Mouse (Mus musculus) liver, embryonic 14.5 days (tissue): ENCODE data around the gene Gm45140. TPM values are rescaled to one million over a fixed set of nuclear protein-coding genes. Genes with fewer than 3 reads are reported as not detected.
A peak's percentile ranks its signal among the peaks of the same experiment; 100 is the strongest.

Source experiments
- ATAC-seq: fragments of 200-750 bp; cut with Nextera tagmentation; 2 replicates; pipeline ENCODE4 v1.8.0; 2017; ENCODE audit warnings: moderate number of reproducible peaks, mild to moderate bottlenecking, moderate library complexity; ENCODE audit not compliant: insufficient read depth
- DNase-seq, 3 experiments: peaks; one replicate each; pipeline ENCODE4 v3.0.0-alpha.2; 2012 to 2013; ENCODE audit warnings: low read depth in 3 of 3, low spot score in 3 of 3
- H3K27ac ChIP-seq: fragments of 300-500 bp; sonication (generic); 2 replicates; pipeline ENCODE4 v1.5.1; 2014; ENCODE audit warnings: moderate library complexity, mild to moderate bottlenecking, control low read depth, inconsistent platforms
- H3K27me3 ChIP-seq: fragments of 300-500 bp; sonication (generic); 2 replicates; pipeline ENCODE4 v1.6.1; 2014; ENCODE audit warnings: mild to moderate bottlenecking, low read length, moderate library complexity; ENCODE audit not compliant: control insufficient read depth, insufficient read depth
- H3K36me3 ChIP-seq: fragments of 300-500 bp; sonication (generic); replicated peaks from 2 replicates; pipeline ENCODE4 v1.6.1; 2014; ENCODE audit warnings: low read depth; ENCODE audit not compliant: control insufficient read depth, insufficient read depth
- H3K4me1 ChIP-seq, 2 experiments: fragments of 200-500 bp in 1 of 2; fragments of 300-500 bp in 1 of 2; sonication (generic) in 1 of 2; replicated peaks; 2 replicates each; pipeline ENCODE4 v1.6.1; 2012 to 2014; ENCODE audit warnings: antibody characterized with exemption in 1 of 2, inconsistent platforms in 1 of 2, low read length in 1 of 2; ENCODE audit not compliant: control insufficient read depth in 2 of 2, insufficient read depth in 2 of 2
- H3K4me2 ChIP-seq: fragments of 300-500 bp; sonication (generic); 2 replicates; pipeline ENCODE4 v1.6.1; 2014; ENCODE audit warnings: low read depth, mild to moderate bottlenecking, control low read depth, moderate library complexity
- H3K4me3 ChIP-seq, 2 experiments: fragments of 200-500 bp in 1 of 2; fragments of 300-500 bp in 1 of 2; sonication (generic) in 1 of 2; 2 replicates each; pipeline ENCODE4 v1.5.1; 2012 to 2014; ENCODE audit warnings: low read depth in 2 of 2, low read length in 2 of 2, mild to moderate bottlenecking in 2 of 2, control low read depth in 1 of 2, inconsistent platforms in 1 of 2, moderate library complexity in 1 of 2; ENCODE audit not compliant: insufficient read depth in 1 of 2
- H3K9ac ChIP-seq: fragments of 300-500 bp; sonication (generic); replicated peaks from 2 replicates; pipeline ENCODE4 v1.6.1; 2014; ENCODE audit warnings: mild to moderate bottlenecking, control low read depth, moderate library complexity
- H3K9me3 ChIP-seq: fragments of 300-500 bp; sonication (generic); 2 replicates; pipeline ENCODE4 v1.6.1; 2016; ENCODE audit warnings: low read length, mixed read lengths; ENCODE audit not compliant: control insufficient read depth
- CTCF ChIP-seq: IDR thresholded peaks from 2 replicates; pipeline ENCODE4 v1.5.1; 2016; ENCODE audit warnings: antibody characterized with exemption, low read depth, control low read depth
- EP300 ChIP-seq: IDR thresholded peaks from 2 replicates; pipeline ENCODE4 v1.6.1; 2016; ENCODE audit warnings: antibody characterized with exemption, low read depth
- WGBS: fragments of 180-500 bp; shearing (Covaris S2); extraction: QIAGEN DNeasy Blood & Tissue Kit; methylation state at CpG from one replicate; pipeline ENCODE4 v1.1.7; 2014; ENCODE audit not compliant: insufficient replicate concordance; 5-methylcytosine and 5-hydroxymethylcytosine counted together
- polyA plus RNA-seq, 2 experiments: library from polyadenylated mRNA; depleted of rRNA in 1 of 2; stranded (reverse) in 1 of 2; unstranded in 1 of 2; fragments of >200 nt; fragmentation: Nextera tagmentation in 1 of 2; extraction: Ambion mirVana in 1 of 2; gene quantifications; 2 replicates each; pipeline versions ENCODE4 v1.2.1 to v1.2.3; 2012 to 2014

The Gm45140 gene
- polyA plus RNA-seq, 2 experiments, result 3.2 to 3.7 TPM

DNA sequence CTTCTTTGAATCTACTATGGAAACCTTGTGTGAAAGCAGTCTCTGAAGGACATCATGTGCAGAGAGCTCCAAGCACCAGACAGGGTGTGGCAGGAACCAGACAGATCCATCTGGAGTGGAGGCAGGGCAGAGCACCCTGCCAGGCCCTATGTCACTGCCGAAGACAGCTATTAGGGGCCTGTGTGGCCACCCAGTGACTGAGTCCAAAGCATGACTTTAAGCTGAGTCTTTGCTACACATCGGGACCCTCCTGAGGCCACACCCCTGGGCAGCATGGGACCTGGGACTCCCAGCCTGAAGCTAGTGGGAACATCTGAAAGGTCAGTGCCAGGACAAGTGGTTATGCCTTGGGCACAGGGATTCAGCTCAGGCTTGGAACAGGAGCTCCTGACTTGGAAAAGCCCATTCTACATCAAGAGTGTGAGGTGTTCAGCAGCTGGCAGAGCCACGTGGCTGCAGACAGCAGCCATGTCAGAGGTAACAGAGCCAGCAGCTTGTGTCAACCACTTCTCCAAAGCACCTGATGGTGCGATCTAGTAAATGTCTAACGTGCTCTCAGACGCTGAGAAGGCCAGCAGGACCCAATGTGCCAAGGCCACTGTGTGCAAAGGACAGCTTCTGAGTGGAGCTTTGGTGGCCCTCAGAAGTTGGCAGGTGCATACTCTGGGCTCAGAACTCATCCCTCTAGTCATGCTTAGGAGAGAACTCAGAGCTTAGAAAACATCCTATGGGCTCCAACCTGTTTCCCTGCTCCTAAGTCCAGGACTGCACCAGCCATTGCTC lies 48.3 kb downstream of the Gm45140 start:
- Histone ChIP-seq H3K36me3 (peaks cover 19% of the 10 kb centered on the region), H3K27me3 (no peaks in the 10 kb centered on the region), H3K27ac (peak overlapping the region; percentile 44), H3K4me2 (no peak overlapping the region), H3K4me1 (peaks cover 42 to 51% of the 10 kb centered on the region in 2 experiments), H3K4me3 (no peak overlapping the region), H3K9ac (no peak overlapping the region; the same call in 1 of the 2 replicates), H3K9me3 (no peaks in the 10 kb centered on the region)
- no peak for DNase-seq
- 63% methylated on average over 6 of the region's 6 CpGs for WGBS
- TF ChIP-seq EP300 (no peak), CTCF (no peak)
- ATAC-seq, result no peak

DNA sequence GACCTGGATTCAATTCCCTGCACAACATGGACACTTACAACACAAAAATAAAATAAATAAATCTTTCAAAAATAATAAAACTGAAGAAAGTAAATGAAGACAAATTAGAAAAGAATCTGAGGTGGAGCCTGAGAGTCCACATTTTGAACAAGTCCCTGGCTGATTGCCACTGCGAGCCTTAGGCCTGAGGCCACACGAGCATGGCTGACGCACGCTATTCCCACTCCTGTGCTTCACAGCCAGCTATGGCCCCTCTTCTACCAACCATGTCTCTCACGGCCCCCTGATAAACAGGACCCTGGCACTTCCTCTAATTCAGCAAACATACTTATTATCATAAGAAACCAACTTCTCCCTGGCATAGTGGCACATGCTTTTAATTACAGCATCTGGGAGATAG lies 49.0 kb downstream of the Gm45140 start:
- DNase-seq, result no peak
- Histone ChIP-seq H3K4me1 (peaks cover 35 to 44% of the 10 kb centered on the region in 2 experiments), H3K9ac (no peak overlapping the region), H3K9me3 (no peaks in the 10 kb centered on the region), H3K4me2 (no peak overlapping the region), H3K27me3 (no peaks in the 10 kb centered on the region), H3K4me3 (no peak overlapping the region), H3K36me3 (peaks cover 12% of the 10 kb centered on the region), H3K27ac (peak overlapping the region; percentile 12; the same call in 1 of the 2 replicates)
- no peak for TF ChIP-seq CTCF
- TF ChIP-seq EP300, result no peak
- ATAC-seq, result no peak
- 68% methylated on average over 5 of the region's 5 CpGs for WGBS

DNA sequence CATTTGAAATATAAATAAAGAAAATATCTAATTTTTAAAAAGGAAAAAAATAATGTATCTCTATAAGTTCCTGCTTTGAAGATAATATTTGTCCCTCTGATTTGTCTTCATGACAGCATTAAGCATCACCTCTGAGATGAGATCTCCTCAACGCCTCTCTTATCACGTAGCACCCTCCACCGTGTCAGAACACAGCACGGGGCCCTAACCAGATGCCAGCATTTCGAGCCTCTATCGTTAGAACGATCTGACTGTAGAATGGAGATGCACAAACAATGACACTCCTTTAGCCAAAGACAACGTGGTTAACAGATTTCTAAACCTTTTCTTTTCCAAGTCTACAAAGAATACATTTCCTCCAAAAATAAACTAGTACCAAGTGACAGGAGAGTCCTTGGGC lies 51.6 kb downstream of the Gm45140 start:
- Histone ChIP-seq H3K9me3 (no peaks in the 10 kb centered on the region), H3K27me3 (no peaks in the 10 kb centered on the region), H3K27ac (no peak overlapping the region), H3K4me2 (no peak overlapping the region), H3K4me1 (peaks cover 13 to 18% of the 10 kb centered on the region in 2 experiments), H3K9ac (no peak overlapping the region), H3K4me3 (no peak overlapping the region), H3K36me3 (no peaks in the 10 kb centered on the region)
- DNase-seq (no peak), ATAC-seq (no peak)
- 26% methylated on average over 8 of the region's 8 CpGs for WGBS
- no peak for TF ChIP-seq EP300
- TF ChIP-seq CTCF, result no peak

DNA sequence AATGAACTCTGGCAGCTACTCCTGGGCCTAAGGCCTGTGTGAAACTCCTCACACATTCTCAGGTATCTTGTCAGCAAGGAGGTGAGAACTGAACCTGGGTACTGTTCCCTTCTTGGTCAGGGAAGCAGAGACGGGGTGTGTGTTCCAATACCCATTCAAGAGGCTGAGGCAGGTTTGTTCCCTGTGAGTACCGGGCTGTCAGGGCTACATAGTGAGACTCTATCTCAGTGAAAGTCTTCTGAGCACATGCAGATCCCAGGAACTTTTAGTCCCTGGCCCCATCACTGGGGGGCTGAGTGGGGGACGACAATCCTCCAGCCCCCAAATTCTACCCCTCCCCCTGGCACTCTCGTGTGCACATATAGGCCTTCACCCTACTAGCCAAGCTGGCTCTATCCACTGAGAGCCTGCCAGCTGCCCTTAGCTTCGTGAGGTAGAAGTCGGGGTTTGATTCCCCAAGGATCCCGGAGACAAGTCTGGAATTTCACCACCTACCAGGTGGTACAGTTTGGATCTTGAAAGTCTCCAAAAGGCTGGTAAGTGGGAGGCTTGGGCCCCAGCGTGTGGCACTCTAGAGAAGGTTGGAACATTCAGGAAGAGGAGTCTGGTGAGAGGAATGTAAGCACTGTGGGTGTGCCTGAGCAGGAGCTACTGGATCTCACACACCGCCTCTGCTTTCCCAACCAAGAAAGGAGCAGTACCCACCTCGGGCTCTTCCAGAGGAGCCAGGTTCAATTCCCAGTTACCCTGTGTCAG lies 54.9 kb downstream of the Gm45140 start:
- ATAC-seq (no peak), DNase-seq (no peak)
- Histone ChIP-seq H3K36me3 (no peaks in the 10 kb centered on the region), H3K4me1 (peaks cover 21 to 34% of the 10 kb centered on the region in 2 experiments), H3K4me3 (no peak overlapping the region), H3K4me2 (no peak overlapping the region), H3K9me3 (no peaks in the 10 kb centered on the region), H3K9ac (no peak overlapping the region), H3K27me3 (no peaks in the 10 kb centered on the region), H3K27ac (no peak overlapping the region)
- WGBS, result 79% methylated on average over 10 of the region's 10 CpGs
- TF ChIP-seq EP300 (no peak), CTCF (no peak)
